In genomic region chr1:165779954-165780585, GRCm38 (mm10) we compare ENCODE assay signal across 8 mouse cellular contexts. TPM values are rescaled to one million over a fixed set of nuclear protein-coding genes. Genes with fewer than 3 reads are reported as not detected.
DNase-seq lines count a peak whose midpoint lies in the region; ATAC-seq and TF ChIP-seq lines count a peak whose summit lies in the region.

No protein-coding gene starts in this region.

- H3K36me3 ChIP-seq in forebrain, embryonic 16.5 days (ENCODE audit: control insufficient read depth, insufficient read depth), result no peaks in the 10 kb centered on the region
- H3K36me3 ChIP-seq in limb, embryonic 15.5 days, result no peaks in the 10 kb centered on the region
- H3K36me3 ChIP-seq in neural tube, embryonic 12.5 days, result no peaks in the 10 kb centered on the region

- H3K27ac ChIP-seq in forebrain, embryonic 16.5 days (ENCODE audit: low read length), result no peak overlapping the region
- H3K27ac ChIP-seq in limb, embryonic 15.5 days, result no peak overlapping the region
- no peak overlapping the region for H3K27ac ChIP-seq in neural tube, embryonic 12.5 days

- H3K9me3 ChIP-seq in forebrain, embryonic 16.5 days (ENCODE audit: control insufficient read depth, low read length), result no peaks in the 10 kb centered on the region
- H3K9me3 ChIP-seq in limb, embryonic 15.5 days, result no peaks in the 10 kb centered on the region
- H3K9me3 ChIP-seq in neural tube, embryonic 12.5 days, result no peaks in the 10 kb centered on the region

- H3K4me2 ChIP-seq in forebrain, embryonic 16.5 days (ENCODE audit: low read length), result peak overlapping the region; percentile 70
- peak overlapping the region; percentile 57 for H3K4me2 ChIP-seq in limb, embryonic 15.5 days
- peak overlapping the region; percentile 51 for H3K4me2 ChIP-seq in neural tube, embryonic 12.5 days (replicated peaks)

- H3K4me3 ChIP-seq in lung, adult 2 months (replicated peaks; ENCODE audit: extremely low read depth, low read depth, low read length), result peak overlapping the region; percentile 54
- H3K4me3 ChIP-seq in forebrain, embryonic 16.5 days (replicated peaks; ENCODE audit: low read length), result peak overlapping the region; percentile 41
- peak overlapping the region; percentile 32 for H3K4me3 ChIP-seq in limb, embryonic 15.5 days
- H3K4me3 ChIP-seq in neural tube, embryonic 12.5 days, result peak overlapping the region; percentile 7

- H3K4me1 ChIP-seq in lung, adult 2 months (ENCODE audit: control insufficient read depth, insufficient read depth, low read length), result peaks cover 9% of the 10 kb centered on the region
- peaks cover 8% of the 10 kb centered on the region for H3K4me1 ChIP-seq in forebrain, embryonic 16.5 days (replicated peaks; ENCODE audit: control insufficient read depth, insufficient read depth, low read length)
- H3K4me1 ChIP-seq in limb, embryonic 15.5 days, result peaks cover 11% of the 10 kb centered on the region
- H3K4me1 ChIP-seq in neural tube, embryonic 12.5 days, result peaks cover 10% of the 10 kb centered on the region; the same call in 1 of the 2 replicates

- 0 out of 2 replicates have a peak, but pooled peaks cover 3% of the 10 kb centered on the region for H3K27me3 ChIP-seq in forebrain, embryonic 16.5 days (replicated peaks; ENCODE audit: control insufficient read depth, insufficient read depth, low read length)
- H3K27me3 ChIP-seq in limb, embryonic 15.5 days, result 0 out of 2 replicates have a peak, but pooled peaks cover 3% of the 10 kb centered on the region
- peaks cover 37% of the 10 kb centered on the region for H3K27me3 ChIP-seq in neural tube, embryonic 12.5 days (replicated peaks)

- no peak for DNase-seq in lung, adult 2 months
- DNase-seq in lung, postnatal 25 days (ENCODE audit: low spot score), result no peak
- DNase-seq in adrenal gland, adult 8-10 months, result no peak
- no peak for DNase-seq in right cerebral cortex, postnatal 4 days

- WGBS in lung, adult 2 months, result 4% methylated on average over 13 of the region's 13 CpGs
- WGBS in forebrain, embryonic 16.5 days, result 2% methylated on average over 13 of the region's 13 CpGs
- whole genome bisulfite sequencing in limb, embryonic 15.5 days, result 3% methylated on average over 13 of the region's 13 CpGs
- WGBS in neural tube, embryonic 12.5 days, result 6% methylated on average over 13 of the region's 13 CpGs

- ATAC-seq in activated CD4-positive, CD25-positive, alpha-beta regulatory T cell, adult 4 months, result peak; percentile 64
- ATAC-seq in forebrain, embryonic 16.5 days, result peak; percentile 62
- no peak for ATAC-seq in limb, embryonic 15.5 days (ENCODE audit: insufficient number of reproducible peaks, low FRiP score, low TSS enrichment, low read depth)
- ATAC-seq in neural tube, embryonic 12.5 days (ENCODE audit: low FRiP score, low read depth), result peak; percentile 60

- 0 out of 2 replicates have a peak overlapping the region, but pooled peaks have one; percentile 25 for H3K9ac ChIP-seq in forebrain, embryonic 16.5 days (replicated peaks; ENCODE audit: low read depth, low read length)
- H3K9ac ChIP-seq in limb, embryonic 15.5 days, result no peak overlapping the region
- no peak overlapping the region for H3K9ac ChIP-seq in neural tube, embryonic 12.5 days

- no peak for TF ChIP-seq POLR2A in lung, adult 2 months (IDR thresholded peaks at IDR 0.05; ENCODE audit: borderline replicate concordance, extremely low read depth, low read depth, low read length)

- no peak for TF ChIP-seq CTCF in lung, adult 2 months (IDR thresholded peaks at IDR 0.05; ENCODE audit: insufficient read depth, low read length)

RNA-seq across cellular contexts. Expression of gene Cd247, which starts 8.4 kb away (rescaled TPM):
- 8.7 and 10.7 TPM in 2 replicates for polyA plus RNA-seq in lung, adult 2 months (2012; rRNA removed)
- 100 to 1,000 TPM; 370 TPM for polyA plus RNA-seq in activated CD4-positive, CD25-positive, alpha-beta regulatory T cell, adult 4 months (2017; shearing (Covaris generic))
- 2.1 and 2.2 TPM in 2 replicates for polyA plus RNA-seq in forebrain, embryonic 16.5 days (2015; fragmentation: Nextera tagmentation; extraction: Ambion mirVana)
- 0.61 and 0.96 TPM in 2 replicates for polyA plus RNA-seq in limb, embryonic 15.5 days (2015; fragmentation: Nextera tagmentation; extraction: Ambion mirVana)
- polyA plus RNA-seq in neural tube, embryonic 12.5 days (2016; fragmentation: Nextera tagmentation; extraction: Ambion mirVana), result 1.2 and 1.8 TPM in 2 replicates
- under 1 TPM; 0.20 to 0.46 (median 0.43) TPM for total RNA-seq in adrenal gland, adult 8-10 months (2022)

RNA-seq across cellular contexts. Expression of gene Creg1, which starts 16.5 kb away (rescaled TPM):
- polyA plus RNA-seq in lung, adult 2 months (2012; rRNA removed), result 91.8 and 94.8 TPM in 2 replicates
- 10 to 100 TPM; 24.1 to 24.2 TPM for polyA plus RNA-seq in activated CD4-positive, CD25-positive, alpha-beta regulatory T cell, adult 4 months (2017; shearing (Covaris generic))
- polyA plus RNA-seq in forebrain, embryonic 16.5 days (2015; fragmentation: Nextera tagmentation; extraction: Ambion mirVana), result 16.6 and 22.5 TPM in 2 replicates
- polyA plus RNA-seq in limb, embryonic 15.5 days (2015; fragmentation: Nextera tagmentation; extraction: Ambion mirVana), result 66.9 and 67.9 TPM in 2 replicates
- polyA plus RNA-seq in neural tube, embryonic 12.5 days (2016; fragmentation: Nextera tagmentation; extraction: Ambion mirVana), result 33.0 and 33.1 TPM in 2 replicates
- total RNA-seq in adrenal gland, adult 8-10 months (2022), result 10 to 100 TPM; 46.5 to 65.7 (median 56.5) TPM

Comparison
In these comparisons a context has a peak if more than half of its experiments do, and no peak if none do; other contexts are left out.
1. RNA of gene Cd247, which starts 8.4 kb away (polyA plus RNA-seq): 370 TPM in activated CD4-positive, CD25-positive, alpha-beta regulatory T cell, adult 4 months; 8.7 to 10.7 TPM in lung, adult 2 months, 2.1 to 2.2 TPM in forebrain, embryonic 16.5 days, 1.2 to 1.8 TPM in neural tube, embryonic 12.5 days and 0.61 to 0.96 TPM in limb, embryonic 15.5 days; every median in the first group is over 10 times any median in the second.
2. Peak in every context shown above with its lines, with median percentiles within 50 percentile points of each other: H3K4me3 ChIP-seq and H3K4me2 ChIP-seq.